Comparison of ENCODE assay signal across 26 mouse cellular contexts in genomic region chr11:91310212-91310742, GRCm38 (mm10).
"Had no signal": no experiment of that assay in that cellular context is flagged by ENCODE, and none has a peak within 500 bp of the region (broad histone marks: within the 10 kb centered on the region; RNA-seq: fewer than 3 reads in every experiment).

No protein-coding gene starts in this region.

- H3K9ac ChIP-seq: heart, embryonic 13.5 days; heart, embryonic 15.5 days; hindbrain, embryonic 13.5 days; hindbrain, embryonic 15.5 days; limb, embryonic 13.5 days; limb, embryonic 15.5 days; liver, embryonic 12.5 days; liver, embryonic 14.5 days had no signal

- H3K4me1 ChIP-seq: heart, embryonic 13.5 days; heart, embryonic 15.5 days; hindbrain, embryonic 13.5 days; hindbrain, embryonic 15.5 days; limb, embryonic 13.5 days; limb, embryonic 15.5 days; liver, embryonic 12.5 days had no signal

- H3K4me2 ChIP-seq: heart, embryonic 11.5 days; heart, embryonic 13.5 days; heart, embryonic 15.5 days; hindbrain, embryonic 13.5 days; hindbrain, embryonic 15.5 days; limb, embryonic 13.5 days; limb, embryonic 15.5 days; liver, embryonic 12.5 days had no signal

- H3K27ac ChIP-seq: heart, adult 2 months; heart, embryonic 13.5 days; heart, embryonic 15.5 days; hindbrain, embryonic 13.5 days; hindbrain, embryonic 15.5 days; hindbrain, postnatal 0 days; limb, embryonic 13.5 days; limb, embryonic 15.5 days; liver, embryonic 12.5 days; liver, embryonic 14.5 days had no signal

- H3K4me3 ChIP-seq: heart, adult 2 months; heart, embryonic 13.5 days; heart, embryonic 15.5 days; hindbrain, embryonic 13.5 days; hindbrain, embryonic 15.5 days; limb, embryonic 13.5 days; limb, embryonic 15.5 days; liver, embryonic 12.5 days had no signal

- ATAC-seq: hindbrain, postnatal 0 days; intestine, embryonic 16.5 days; liver, embryonic 12.5 days had no signal

- H3K36me3 ChIP-seq: heart, embryonic 13.5 days; heart, embryonic 15.5 days; hindbrain, embryonic 13.5 days; hindbrain, embryonic 15.5 days; limb, embryonic 13.5 days; limb, embryonic 15.5 days; liver, embryonic 12.5 days had no signal

- H3K9me3 ChIP-seq: heart, embryonic 13.5 days; heart, embryonic 15.5 days; hindbrain, embryonic 13.5 days; hindbrain, embryonic 15.5 days; limb, embryonic 13.5 days; limb, embryonic 15.5 days; liver, embryonic 12.5 days had no signal

- DNase-seq: gastrocnemius, postnatal 14 days; gastrocnemius, postnatal 36 days; heart, adult 11 months; heart, adult 2 months; heart, postnatal 14 days; heart, postnatal 36 days; kidney, adult 11 months; kidney, adult 2 months; kidney, adult 9 months; kidney, postnatal 14 days; kidney, postnatal 36 days; layer of hippocampus, adult 9-11 months; layer of hippocampus, postnatal 36 days; left cerebral cortex, postnatal 4 days; lung, adult 18-20 months had no signal

- H3K27me3 ChIP-seq: heart, embryonic 13.5 days; heart, embryonic 15.5 days; hindbrain, embryonic 13.5 days; hindbrain, embryonic 15.5 days; limb, embryonic 13.5 days; limb, embryonic 15.5 days; liver, embryonic 12.5 days had no signal
